Mouse (Mus musculus): ENCODE data around the gene Arfip2. TPM values are rescaled to one million over a fixed set of nuclear protein-coding genes. Genes with fewer than 3 reads are reported as not detected.

The Arfip2 gene
- polyA plus RNA-seq, 1 experiment, result 69.6 TPM

GRCm38 (mm10) chr7:105621646-105622292, 18.4 kb downstream of the Arfip2 start:
- TF ChIP-seq GATA1 (IDR thresholded peaks at IDR 0.05; ENCODE audit: low read length), result no peak

GRCm38 (mm10) chr7:105621053-105621452, 19.2 kb downstream of the Arfip2 start:
- no peak for TF ChIP-seq GATA1 (IDR thresholded peaks at IDR 0.05; ENCODE audit: low read length)

- TF ChIP-seq GATA1 (IDR thresholded peaks at IDR 0.05; ENCODE audit: low read length), result no peak
Measured at GRCm38 (mm10) chr7:105619701-105620100, 20.5 kb downstream of the Arfip2 start.

GRCm38 (mm10) chr7:105617810-105618209, 22.4 kb downstream of the Arfip2 start:
- no peak for TF ChIP-seq GATA1 (IDR thresholded peaks at IDR 0.05; ENCODE audit: low read length)

DNA sequence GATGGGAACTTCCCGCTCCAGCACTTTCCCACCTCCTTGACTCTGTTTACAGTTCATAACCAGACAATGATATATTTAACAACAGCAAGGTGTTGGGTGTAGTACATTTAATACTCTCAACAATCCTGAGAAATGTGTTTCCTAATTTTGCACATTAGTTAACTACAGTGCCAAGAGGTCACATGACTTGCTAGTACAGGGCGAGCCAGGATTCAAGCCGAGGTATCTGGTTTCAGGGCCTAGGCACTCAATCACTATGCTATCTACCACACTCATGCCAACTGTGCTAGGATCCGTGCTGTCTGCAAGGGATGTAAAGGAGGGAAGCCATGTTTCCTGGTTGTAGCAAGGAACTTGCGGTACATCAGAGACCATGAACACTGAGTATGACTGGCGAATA, 23.7 kb downstream of the Arfip2 start:
- no peak for TF ChIP-seq GATA1 (IDR thresholded peaks at IDR 0.05; ENCODE audit: low read length)

- no peak for TF ChIP-seq GATA1 (IDR thresholded peaks at IDR 0.05; ENCODE audit: low read length)
Measured at GRCm38 (mm10) chr7:105615720-105616119, 24.5 kb downstream of the Arfip2 start.

- TF ChIP-seq GATA1 (IDR thresholded peaks at IDR 0.05; ENCODE audit: low read length), result no peak
Measured at GRCm38 (mm10) chr7:105614400-105614799, 25.8 kb downstream of the Arfip2 start.

DNA sequence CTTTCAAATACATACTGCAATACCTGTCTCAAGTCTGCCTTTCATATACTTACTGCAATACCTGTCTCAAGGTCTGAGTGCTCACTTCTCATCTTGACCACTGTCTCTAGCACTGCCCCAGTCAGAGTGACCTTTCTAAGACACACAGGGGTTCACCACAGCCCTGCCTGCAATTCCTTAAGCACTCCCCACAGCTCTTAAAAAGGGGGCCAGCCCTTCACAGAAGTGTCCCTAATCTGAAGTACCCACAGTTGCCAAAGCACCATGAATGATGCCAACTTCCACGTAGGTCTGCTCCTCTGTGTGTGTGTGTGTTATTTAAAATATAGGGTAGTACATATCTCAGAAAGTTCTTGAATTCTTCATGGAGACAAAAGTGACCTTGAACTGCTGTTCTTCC, 28.4 kb downstream of the Arfip2 start:
- no peak for TF ChIP-seq GATA1 (IDR thresholded peaks at IDR 0.05; ENCODE audit: low read length)

DNA sequence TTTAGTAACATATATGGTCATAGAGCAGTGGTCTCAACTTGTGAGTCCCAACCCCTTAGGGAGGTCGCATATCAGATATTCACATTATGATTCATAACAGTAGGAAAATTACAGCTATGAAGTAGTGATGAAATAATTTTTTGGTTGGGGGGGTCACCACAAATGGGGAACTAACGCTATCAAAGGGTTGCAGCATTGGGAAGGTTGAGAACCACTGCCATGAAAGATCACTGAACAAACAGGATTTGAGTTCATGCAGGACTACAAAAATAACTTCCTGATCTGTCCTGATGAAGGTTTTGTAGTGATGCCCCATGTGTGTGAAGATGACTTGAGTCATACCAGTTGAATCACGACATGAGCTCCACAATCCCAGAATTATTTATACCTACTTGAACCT, 31.7 kb downstream of the Arfip2 start:
- no peak for TF ChIP-seq GATA1 (IDR thresholded peaks at IDR 0.05; ENCODE audit: low read length)

DNA sequence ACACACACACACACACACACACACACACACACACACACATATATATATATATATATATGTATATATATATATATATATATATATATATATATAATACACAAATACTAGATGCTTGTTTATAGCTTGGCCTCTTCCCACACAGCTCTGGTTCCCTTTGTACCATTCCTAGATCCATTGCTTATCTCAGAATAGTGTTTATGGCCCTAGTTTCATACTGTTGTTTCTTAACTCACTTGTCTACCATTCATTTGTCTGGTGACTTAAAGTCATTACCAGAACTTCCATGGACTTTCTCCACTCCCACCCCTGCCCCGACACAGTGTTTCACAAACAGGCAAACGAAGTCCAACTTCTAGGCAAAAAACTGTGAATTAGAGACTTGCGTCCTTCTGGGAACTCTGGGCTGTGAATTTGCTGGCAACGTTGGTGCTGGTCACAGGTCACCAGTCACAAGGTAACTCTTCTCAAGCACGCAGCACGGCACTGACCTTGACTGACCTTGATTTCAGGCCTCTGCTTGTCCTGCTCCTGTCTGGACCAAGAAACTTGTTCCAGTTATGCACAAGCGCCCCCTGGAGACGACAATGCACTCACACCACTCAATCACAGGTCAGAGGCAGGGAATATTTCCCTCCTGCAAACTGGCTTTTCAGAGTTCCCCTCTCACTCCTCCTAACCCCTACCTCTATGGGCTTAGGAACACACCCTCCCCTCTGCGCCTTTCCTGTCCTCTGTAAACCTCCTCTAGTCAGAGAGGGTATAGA, 37.2 kb downstream of the Arfip2 start:
- TF ChIP-seq GATA1 (IDR thresholded peaks at IDR 0.05; ENCODE audit: low read length), result no peak

DNA sequence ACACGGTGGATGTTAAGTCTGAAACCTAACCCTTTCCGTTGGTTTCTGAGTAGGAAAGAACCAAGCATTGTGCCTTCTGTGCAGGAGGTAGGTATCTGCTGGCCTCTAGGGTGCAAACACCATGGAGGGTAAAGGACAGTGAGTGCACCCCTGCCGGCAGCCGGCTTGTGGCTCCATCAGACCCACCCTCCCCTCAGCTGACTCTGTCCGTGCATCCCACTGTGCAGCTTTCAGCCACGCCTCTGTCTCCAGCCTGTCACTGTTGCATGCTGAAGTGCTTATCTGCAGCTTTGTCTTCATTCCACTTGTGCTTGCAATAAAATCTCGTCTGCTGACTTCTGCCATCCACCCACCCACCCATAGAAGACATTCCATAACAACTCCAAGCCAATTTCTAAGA, 50.1 kb downstream of the Arfip2 start:
- no peak for TF ChIP-seq GATA1 (IDR thresholded peaks at IDR 0.05; ENCODE audit: low read length)

DNA sequence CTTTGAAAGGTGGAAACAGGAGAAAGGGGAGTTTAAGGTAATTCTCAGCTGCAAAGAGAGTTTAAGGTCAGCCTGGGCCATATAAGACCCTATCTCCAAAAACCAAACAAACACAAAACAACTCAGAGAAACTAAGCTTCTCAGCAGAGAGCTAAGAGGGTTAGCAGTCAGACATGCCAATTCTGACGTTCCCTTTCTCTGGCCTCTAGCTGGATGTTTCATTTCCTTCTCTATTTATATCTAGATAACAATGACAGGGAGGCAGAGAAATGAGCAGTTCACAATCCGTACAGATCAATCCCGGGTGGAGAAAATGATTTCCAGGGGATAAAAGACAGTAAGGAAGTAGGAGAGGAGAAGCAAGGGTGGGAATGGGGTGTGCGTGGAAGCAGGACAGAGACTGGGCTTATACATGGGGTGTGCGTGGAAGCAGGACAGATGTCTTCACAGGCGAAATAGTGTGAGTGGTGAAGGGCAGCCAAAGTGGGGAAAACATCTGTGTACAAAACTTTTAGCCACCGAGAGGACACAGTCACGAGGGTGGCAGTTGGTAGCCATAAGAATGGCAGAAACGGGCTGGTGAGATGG, 51.8 kb downstream of the Arfip2 start:
- TF ChIP-seq GATA1 (IDR thresholded peaks at IDR 0.05; ENCODE audit: low read length), result no peak

Other genes with a start within 250 kb of the Arfip2 start
- gene Fam160a2, start 240.4 kb downstream of the Arfip2 start, polyA plus RNA-seq (2012), result 41.2 TPM in 2 replicates
- gene Cnga4, start 235.8 kb downstream of the Arfip2 start, polyA plus RNA-seq (2012), result not detected in 2 replicates
- gene Cckbr, start 214.7 kb downstream of the Arfip2 start, polyA plus RNA-seq (2012), result not detected in 2 replicates
- gene Cavin3, start 158.1 kb downstream of the Arfip2 start, polyA plus RNA-seq (2012), result not detected in 2 replicates
- gene Smpd1, start 86.1 kb downstream of the Arfip2 start, polyA plus RNA-seq (2012), result 21.0 and 24.4 TPM in 2 replicates
- gene Apbb1, start 58.8 kb downstream of the Arfip2 start, polyA plus RNA-seq (2012), result 0.05 TPM in 1 of 2 replicates, not detected in the other
- not detected in 2 replicates for gene Hpx, start 40.3 kb downstream of the Arfip2 start, polyA plus RNA-seq (2012)
- gene Trim3, start 6.8 kb downstream of the Arfip2 start, polyA plus RNA-seq (2012), result 8.4 and 8.6 TPM in 2 replicates
- 339 and 340 TPM in 2 replicates for gene Timm10b, start 360 bp downstream of the Arfip2 start, polyA plus RNA-seq (2012)
- 49.4 and 234 TPM in 2 replicates for gene Gm45799, start 136 bp upstream of the Arfip2 start, polyA plus RNA-seq (2012)
- gene Dnhd1, start 10.4 kb upstream of the Arfip2 start, polyA plus RNA-seq (2012), result not detected in 2 replicates
- 25.1 and 28.4 TPM in 2 replicates for gene Ilk, start 96.2 kb upstream of the Arfip2 start, polyA plus RNA-seq (2012)
- gene Rrp8, start 97.0 kb upstream of the Arfip2 start, polyA plus RNA-seq (2012), result 26.5 and 34.9 TPM in 2 replicates
- 377 and 536 TPM in 2 replicates for gene Taf10, start 103.9 kb upstream of the Arfip2 start, polyA plus RNA-seq (2012)
- 36.5 and 56.7 TPM in 2 replicates for gene Tpp1, start 111.8 kb upstream of the Arfip2 start, polyA plus RNA-seq (2012)
- not detected in 2 replicates for gene Dchs1, start 147.2 kb upstream of the Arfip2 start, polyA plus RNA-seq (2012)
- gene Mrpl17, start 170.7 kb upstream of the Arfip2 start, polyA plus RNA-seq (2012), result 208 and 243 TPM in 2 replicates

Data from G1E-ER4 (cell line).